ENCODE assay signal across 28 mouse cellular contexts in genomic region chr3:146793554-146794257, GRCm38 (mm10). TPM values are rescaled to one million over a fixed set of nuclear protein-coding genes. Genes with fewer than 3 reads are reported as not detected.
A peak's percentile ranks its signal among the peaks of the same experiment; 100 is the strongest.
DNase-seq lines count a peak whose midpoint lies in the region; ATAC-seq and TF ChIP-seq lines count a peak whose summit lies in the region.
"Had no signal": no experiment of that assay in that cellular context is flagged by ENCODE, and none has a peak within 500 bp of the region (broad histone marks: within the 10 kb centered on the region; RNA-seq: fewer than 3 reads in every experiment).

No protein-coding gene starts in this region.

- TF ChIP-seq CTCF in G1E (IDR thresholded peaks at IDR 0.05; ENCODE audit: low read depth, low read length): no peak
- TF ChIP-seq CTCF in liver, postnatal 0 days (IDR thresholded peaks at IDR 0.05; ENCODE audit: low read depth): no peak

- H3K36me3 ChIP-seq in G1E (replicated peaks): peaks cover 27% of the 10 kb centered on the region
- no peaks in the 10 kb centered on the region for H3K36me3 ChIP-seq in liver, embryonic 12.5 days
- 0 out of 2 replicates have a peak, but pooled peaks cover 2% of the 10 kb centered on the region for H3K36me3 ChIP-seq in liver, postnatal 0 days (replicated peaks; ENCODE audit: insufficient read depth, low read length)
- no peaks in the 10 kb centered on the region for H3K36me3 ChIP-seq in forebrain, embryonic 11.5 days (ENCODE audit: control insufficient read depth, insufficient read depth, low read length)
- H3K36me3 ChIP-seq: forebrain, embryonic 12.5 days; intestine, embryonic 15.5 days; midbrain, embryonic 12.5 days; stomach, embryonic 15.5 days had no signal

- no peak overlapping the region for H3K9ac ChIP-seq in liver, embryonic 12.5 days
- H3K9ac ChIP-seq in liver, postnatal 0 days (replicated peaks): no peak overlapping the region
- no peak overlapping the region for H3K9ac ChIP-seq in forebrain, embryonic 11.5 days (ENCODE audit: low read length)
- H3K9ac ChIP-seq: forebrain, embryonic 12.5 days; forebrain, postnatal 0 days; intestine, embryonic 15.5 days; limb, embryonic 12.5 days; midbrain, embryonic 12.5 days; stomach, embryonic 15.5 days had no signal

- 0 out of 2 replicates have a peak, but pooled peaks have one; percentile 46 for ATAC-seq in G1E (ENCODE audit: extremely low read depth, insufficient number of reproducible peaks, low FRiP score, poor library complexity, severe bottlenecking)
- ATAC-seq in common myeloid progenitor, adult 5-6 weeks (replicated peaks; ENCODE audit: low read depth, poor library complexity, severe bottlenecking): peak; percentile 36; the same call in 1 of the 2 replicates
- peak; percentile 92 for ATAC-seq in liver, embryonic 12.5 days
- peak; percentile 56; the same call in 1 of the 2 replicates for ATAC-seq in liver, postnatal 0 days
- ATAC-seq in forebrain, embryonic 11.5 days (replicated peaks; ENCODE audit: low FRiP score): no peak
- ATAC-seq: forebrain, postnatal 0 days; hindbrain, postnatal 0 days; intestine, embryonic 15.5 days had no signal

- H3K4me2 ChIP-seq in liver, embryonic 12.5 days: peak overlapping the region; percentile 51
- 0 out of 2 replicates have a peak overlapping the region, but pooled peaks have one; percentile 2 for H3K4me2 ChIP-seq in liver, postnatal 0 days (ENCODE audit: low read depth, low read length)
- no peak overlapping the region for H3K4me2 ChIP-seq in forebrain, embryonic 11.5 days (ENCODE audit: low read depth, low read length, severe bottlenecking)
- H3K4me2 ChIP-seq: forebrain, embryonic 12.5 days; intestine, embryonic 15.5 days; limb, embryonic 12.5 days; midbrain, embryonic 12.5 days; stomach, embryonic 15.5 days had no signal

- H3K4me1 ChIP-seq in G1E (ENCODE audit: insufficient read depth, low read depth, low read length): peaks cover 10% of the 10 kb centered on the region
- peaks cover 14% of the 10 kb centered on the region for H3K4me1 ChIP-seq in liver, embryonic 12.5 days
- H3K4me1 ChIP-seq in liver, postnatal 0 days (ENCODE audit: insufficient read depth): no peaks in the 10 kb centered on the region
- H3K4me1 ChIP-seq in forebrain, embryonic 11.5 days (replicated peaks; ENCODE audit: control insufficient read depth, insufficient read depth, low read length): no peaks in the 10 kb centered on the region
- H3K4me1 ChIP-seq: forebrain, embryonic 12.5 days; intestine, embryonic 15.5 days; limb, embryonic 12.5 days; midbrain, embryonic 12.5 days; stomach, embryonic 15.5 days had no signal

- H3K9me3 ChIP-seq in G1E (replicated peaks): no peaks in the 10 kb centered on the region
- H3K9me3 ChIP-seq in liver, embryonic 12.5 days (replicated peaks): no peaks in the 10 kb centered on the region
- H3K9me3 ChIP-seq in liver, postnatal 0 days (ENCODE audit: low read length): no peaks in the 10 kb centered on the region
- no peaks in the 10 kb centered on the region for H3K9me3 ChIP-seq in forebrain, embryonic 11.5 days (ENCODE audit: control insufficient read depth, low read length)
- H3K9me3 ChIP-seq: forebrain, embryonic 12.5 days; intestine, embryonic 15.5 days; limb, embryonic 12.5 days; midbrain, embryonic 12.5 days; stomach, embryonic 15.5 days had no signal

- no peak for DNase-seq in G1E (ENCODE audit: low spot score)
- no peak for DNase-seq in liver, postnatal 0 days
- DNase-seq in right cerebral cortex, adult 2 months (ENCODE audit: low spot score in 2 of 2): no peak
- no peak for DNase-seq in spleen, postnatal 10 days (ENCODE audit: low spot score in 2 of 2)
- no peak for DNase-seq in Muller cell, postnatal 12 days (ENCODE audit: inconsistent ontology term)
- no peak for DNase-seq in forebrain, embryonic 11.5 days (ENCODE audit: low spot score)
- DNase-seq: adrenal gland, postnatal 10 days; cerebellum, adult 8-10 months; cerebellum, postnatal 25 days; forebrain, postnatal 0 days; gastrocnemius, postnatal 10 days; heart, postnatal 14 days; kidney, adult 9 months; kidney, postnatal 25 days; lung, adult 2 months; lung, postnatal 10 days; right cerebral cortex, postnatal 14 days; thymus, postnatal 25 days had no signal

- H3K27me3 ChIP-seq in G1E (ENCODE audit: insufficient read depth, low read length): no peaks in the 10 kb centered on the region
- H3K27me3 ChIP-seq in liver, embryonic 12.5 days (replicated peaks): no peaks in the 10 kb centered on the region
- no peaks in the 10 kb centered on the region for H3K27me3 ChIP-seq in liver, postnatal 0 days (ENCODE audit: insufficient read depth, low read length)
- H3K27me3 ChIP-seq in forebrain, embryonic 11.5 days (ENCODE audit: control insufficient read depth, insufficient read depth, low read length): no peaks in the 10 kb centered on the region
- H3K27me3 ChIP-seq: forebrain, embryonic 12.5 days; intestine, embryonic 15.5 days; limb, embryonic 12.5 days; midbrain, embryonic 12.5 days; stomach, embryonic 15.5 days had no signal

- TF ChIP-seq EP300 in liver, postnatal 0 days (IDR thresholded peaks at IDR 0.05; ENCODE audit: low read depth): no peak

- peak overlapping the region; percentile 15; the same call in 1 of the 2 replicates for H3K27ac ChIP-seq in liver, embryonic 12.5 days
- no peak overlapping the region for H3K27ac ChIP-seq in liver, postnatal 0 days (ENCODE audit: low read depth)
- H3K27ac ChIP-seq in forebrain, embryonic 11.5 days (ENCODE audit: low read depth, low read length): no peak overlapping the region
- H3K27ac ChIP-seq: forebrain, embryonic 12.5 days; hindbrain, postnatal 0 days; intestine, embryonic 15.5 days; left cerebral cortex, adult 2 months; limb, embryonic 12.5 days; midbrain, embryonic 12.5 days; stomach, embryonic 15.5 days had no signal

- no peak overlapping the region for H3K4me3 ChIP-seq in G1E (ENCODE audit: low read depth, low read length)
- H3K4me3 ChIP-seq in liver, embryonic 12.5 days: no peak overlapping the region
- no peak overlapping the region for H3K4me3 ChIP-seq in liver, postnatal 0 days (ENCODE audit: low read depth, low read length)
- no peak overlapping the region for H3K4me3 ChIP-seq in forebrain, embryonic 11.5 days (ENCODE audit: low read depth, low read length)
- H3K4me3 ChIP-seq: forebrain, embryonic 12.5 days; intestine, embryonic 15.5 days; left cerebral cortex, adult 2 months; limb, embryonic 12.5 days; midbrain, embryonic 12.5 days; stomach, embryonic 15.5 days had no signal

- WGBS in liver, embryonic 12.5 days (ENCODE audit: insufficient replicate concordance): 42% methylated on average over 12 of the region's 12 CpGs
- WGBS in liver, postnatal 0 days (ENCODE audit: insufficient replicate concordance): 63% methylated on average over 12 of the region's 12 CpGs
- WGBS in forebrain, embryonic 11.5 days: 90% methylated on average over 12 of the region's 12 CpGs

RNA-seq across cellular contexts. Expression of gene Prkacb, which starts 19.1 kb away (rescaled TPM):
- total RNA-seq in G1E (2014; fragmentation: Nextera tagmentation) (91.3 and 102 TPM in 2 replicates), G1E (2017) (146 and 165 TPM in 2 replicates)
- polyA plus RNA-seq in G1E (2012): 12.0 and 13.5 TPM in 2 replicates
- 101 and 102 TPM in 2 replicates for total RNA-seq in common myeloid progenitor, adult 5-6 weeks (2017)
- 22.2 and 23.9 TPM in 2 replicates for polyA plus RNA-seq in liver, embryonic 12.5 days (2016; fragmentation: Nextera tagmentation; extraction: Ambion mirVana)
- 14.1 and 15.4 TPM in 2 replicates for polyA plus RNA-seq in liver, postnatal 0 days (2015; fragmentation: Nextera tagmentation; extraction: Ambion mirVana)
- 69.0 and 75.3 TPM in 2 replicates for polyA plus RNA-seq in forebrain, embryonic 11.5 days (2014; fragmentation: Nextera tagmentation; extraction: Ambion mirVana)

RNA-seq across cellular contexts. Expression of gene Ttll7, which starts 58.5 kb away (rescaled TPM):
- total RNA-seq in G1E (2014; fragmentation: Nextera tagmentation) (not detected in 2 replicates), G1E (2017) (0.06 and 0.38 TPM in 2 replicates)
- not detected in 2 replicates for polyA plus RNA-seq in G1E (2012)
- 0.09 TPM in 1 of 2 replicates, not detected in the other for total RNA-seq in common myeloid progenitor, adult 5-6 weeks (2017)
- 0.51 and 0.53 TPM in 2 replicates for polyA plus RNA-seq in liver, embryonic 12.5 days (2016; fragmentation: Nextera tagmentation; extraction: Ambion mirVana)
- 0.52 and 0.79 TPM in 2 replicates for polyA plus RNA-seq in liver, postnatal 0 days (2015; fragmentation: Nextera tagmentation; extraction: Ambion mirVana)
- 5.0 and 5.5 TPM in 2 replicates for polyA plus RNA-seq in forebrain, embryonic 11.5 days (2014; fragmentation: Nextera tagmentation; extraction: Ambion mirVana)
- total RNA-seq: monocyte, adult 5-6 weeks had no signal
